Mouse (Mus musculus) E14TG2a.4 (cell line): ENCODE measurements around the gene Prkca.

Experiments
- CTCF ChIP-seq: conservative IDR thresholded peaks from 2 replicates; pipeline ENCODE4 v1.5.1; 2014; ENCODE audit warnings: low read length
- NANOG ChIP-seq: IDR thresholded peaks from 2 replicates; pipeline ENCODE4 v1.6.1; 2014; ENCODE audit warnings: borderline replicate concordance, low read length, mixed read lengths
- POU5F1 ChIP-seq: IDR thresholded peaks from 2 replicates; pipeline ENCODE4 v1.6.1; 2014; ENCODE audit warnings: low read length, borderline replicate concordance

GRCm38 (mm10) chr11:108384920-108385665 is 41.4 kb upstream of the Prkca start:
- no peak for TF ChIP-seq CTCF
- TF ChIP-seq NANOG = no peak
- no peak for TF ChIP-seq POU5F1
